In genomic region chr11:115765103-115765606, GRCm38 (mm10) we compare ENCODE assay signal across 7 mouse cellular contexts. TPM values are rescaled to one million over a fixed set of nuclear protein-coding genes. Genes with fewer than 3 reads are reported as not detected.
DNase-seq lines count a peak whose midpoint lies in the region; ATAC-seq lines count a peak whose summit lies in the region.

TSS of gene Tmem94 (plus strand) at chr11:115765433.

- peak; percentile 98 for DNase-seq in adrenal gland, postnatal 14 days
- peak; percentile 99 for DNase-seq in embryonic facial prominence, embryonic 11.5 days (ENCODE audit: low spot score)
- peak; percentile 95 for DNase-seq in kidney, adult 11 months
- peak; percentile 99 for DNase-seq in limb, embryonic 10.5 days (ENCODE audit: low spot score)
- peak; percentile 96 for DNase-seq in spleen, adult 12 weeks (ENCODE audit: low spot score)

- H3K4me2 ChIP-seq in embryonic facial prominence, embryonic 11.5 days (ENCODE audit: low read depth, low read length): peak within 1 kb of the TSS; percentile 78
- H3K4me2 ChIP-seq in midbrain, embryonic 13.5 days (replicated peaks): peak within 1 kb of the TSS; percentile 81

- H3K4me3 ChIP-seq in embryonic facial prominence, embryonic 11.5 days (ENCODE audit: low read depth, low read length): peak within 1 kb of the TSS; percentile 92
- H3K4me3 ChIP-seq in limb, embryonic 10.5 days: peak within 1 kb of the TSS; percentile 87
- H3K4me3 ChIP-seq in midbrain, embryonic 13.5 days (replicated peaks): peak within 1 kb of the TSS; percentile 84

- ATAC-seq in embryonic facial prominence, embryonic 11.5 days (replicated peaks; ENCODE audit: insufficient number of reproducible peaks, low FRiP score, low TSS enrichment, low read depth): peak; percentile 97
- peak; percentile 99 for ATAC-seq in granulocyte monocyte progenitor cell, adult 5-6 weeks (replicated peaks; ENCODE audit: poor library complexity, severe bottlenecking)
- ATAC-seq in midbrain, embryonic 13.5 days: peak; percentile 96

- H3K36me3 ChIP-seq in embryonic facial prominence, embryonic 11.5 days (replicated peaks; ENCODE audit: control insufficient read depth, insufficient read depth, low read depth, low read length): no peaks in the 10 kb centered on the region
- H3K36me3 ChIP-seq in limb, embryonic 10.5 days: peaks cover 14% of the 10 kb centered on the region
- 0 out of 2 replicates have a peak, but pooled peaks cover 2% of the 10 kb centered on the region for H3K36me3 ChIP-seq in midbrain, embryonic 13.5 days

- no peaks in the 10 kb centered on the region for H3K27me3 ChIP-seq in embryonic facial prominence, embryonic 11.5 days (ENCODE audit: control insufficient read depth, insufficient read depth, low read length)
- H3K27me3 ChIP-seq in limb, embryonic 10.5 days (ENCODE audit: low read depth, poor library complexity, severe bottlenecking): no peaks in the 10 kb centered on the region
- no peaks in the 10 kb centered on the region for H3K27me3 ChIP-seq in midbrain, embryonic 13.5 days

- no peaks in the 10 kb centered on the region; the same call in 1 of the 2 replicates for H3K4me1 ChIP-seq in embryonic facial prominence, embryonic 11.5 days (ENCODE audit: control insufficient read depth, insufficient read depth, low read length)
- H3K4me1 ChIP-seq in limb, embryonic 10.5 days: peaks cover 21% of the 10 kb centered on the region
- peaks cover 35% of the 10 kb centered on the region for H3K4me1 ChIP-seq in midbrain, embryonic 13.5 days (replicated peaks)

- 0% methylated on average over 30 of the region's 32 CpGs for WGBS in embryonic facial prominence, embryonic 11.5 days
- under 1% methylated on average over 32 of the region's 32 CpGs for WGBS in limb, embryonic 10.5 days
- WGBS in midbrain, embryonic 13.5 days: under 1% methylated on average over 32 of the region's 32 CpGs

- peak within 1 kb of the TSS; percentile 79; the same call in 1 of the 2 replicates for H3K27ac ChIP-seq in embryonic facial prominence, embryonic 11.5 days (replicated peaks; ENCODE audit: low read depth, low read length)
- H3K27ac ChIP-seq in limb, embryonic 10.5 days: peak within 1 kb of the TSS; percentile 98
- H3K27ac ChIP-seq in midbrain, embryonic 13.5 days: peak within 1 kb of the TSS; percentile 92

- H3K9me3 ChIP-seq in embryonic facial prominence, embryonic 11.5 days (replicated peaks; ENCODE audit: control insufficient read depth, low read length): no peaks in the 10 kb centered on the region
- H3K9me3 ChIP-seq in limb, embryonic 10.5 days (replicated peaks): no peaks in the 10 kb centered on the region
- H3K9me3 ChIP-seq in midbrain, embryonic 13.5 days: no peaks in the 10 kb centered on the region

- peak within 1 kb of the TSS; percentile 98 for H3K9ac ChIP-seq in embryonic facial prominence, embryonic 11.5 days (replicated peaks; ENCODE audit: low read length)
- H3K9ac ChIP-seq in midbrain, embryonic 13.5 days (replicated peaks): peak within 1 kb of the TSS; percentile 93

RNA-seq across cellular contexts. Expression of gene Tmem94, which starts in this region (rescaled TPM):
- 64.4 and 65.1 TPM in 2 replicates for total RNA-seq in adrenal gland, postnatal 14 days (2021)
- polyA plus RNA-seq in embryonic facial prominence, embryonic 11.5 days (2014; fragmentation: Nextera tagmentation; extraction: Ambion mirVana): 10.3 and 14.6 TPM in 2 replicates
- 17.6 and 33.4 TPM in 2 replicates for total RNA-seq in granulocyte monocyte progenitor cell, adult 5-6 weeks (2014; fragmentation: Nextera tagmentation)
- 9.0 and 17.2 TPM in 2 replicates for total RNA-seq in granulocyte monocyte progenitor cell, adult 5-6 weeks (2017)
- 30.6 and 37.7 TPM in 2 replicates for polyA plus RNA-seq in limb, embryonic 10.5 days (2016; fragmentation: Nextera tagmentation; extraction: Ambion mirVana)
- 29.9 and 31.0 TPM in 2 replicates for polyA plus RNA-seq in midbrain, embryonic 13.5 days (2015; fragmentation: Nextera tagmentation; extraction: Ambion mirVana)

Comparison
In these comparisons a context has a peak if more than half of its experiments do, and no peak if none do; other contexts are left out.
1. Peak in every context shown above with its lines: DNase-seq, ATAC-seq, H3K4me3 ChIP-seq and H3K27ac ChIP-seq.